Mouse (Mus musculus): ENCODE data around the gene Olfr954. TPM values are rescaled to one million over a fixed set of nuclear protein-coding genes. Genes with fewer than 3 reads are reported as not detected.
A peak's percentile ranks its signal among the peaks of the same experiment; 100 is the strongest.

The Olfr954 gene
- polyA plus RNA-seq (2015; fragmentation: Nextera tagmentation; extraction: Ambion mirVana) = not detected in 2 replicates

GRCm38 (mm10) chr9:39456401-39456800, at the start of gene Olfr954:
Olfr954 (plus strand) TSS chr9:39456701.
- no peaks in the 10 kb centered on the region for H3K9me3 ChIP-seq (replicated peaks)
- no peak within 1 kb of the TSS for H3K4me3 ChIP-seq
- WGBS = 87% methylated on average over 6 of the region's 6 CpGs
- H3K27me3 ChIP-seq = no peaks in the 10 kb centered on the region
- no peaks in the 10 kb centered on the region for H3K36me3 ChIP-seq (ENCODE audit: poor library complexity, severe bottlenecking)
- no peak within 1 kb of the TSS for H3K9ac ChIP-seq
- no peak within 1 kb of the TSS for H3K27ac ChIP-seq
- no peak within 1 kb of the TSS for H3K4me2 ChIP-seq
- ATAC-seq = no peak
- H3K4me1 ChIP-seq = no peaks in the 10 kb centered on the region

- H3K36me3 ChIP-seq (ENCODE audit: poor library complexity, severe bottlenecking) = no peaks in the 10 kb centered on the region
- H3K4me2 ChIP-seq = no peak within 1 kb of the TSS
- no peak for ATAC-seq
- no peak within 1 kb of the TSS for H3K27ac ChIP-seq
- H3K4me3 ChIP-seq = no peak within 1 kb of the TSS
- no peaks in the 10 kb centered on the region for H3K27me3 ChIP-seq
- no peak within 1 kb of the TSS for H3K9ac ChIP-seq
- H3K4me1 ChIP-seq = no peaks in the 10 kb centered on the region
- H3K9me3 ChIP-seq (replicated peaks) = no peaks in the 10 kb centered on the region
Measured at GRCm38 (mm10) chr9:39427048-39427447, 29.5 kb upstream of the Olfr954 start, which contains the start of gene Olfr952. Olfr952 (minus strand) TSS chr9:39427148.

- 59% methylated on average over 1 of the region's 1 CpGs for WGBS
- H3K9ac ChIP-seq = no peak within 1 kb of the TSS
Measured at GRCm38 (mm10) chr9:39471844-39472243, 15.3 kb downstream of the Olfr954 start, which contains the start of gene Olfr955. Olfr955 (minus strand) TSS chr9:39471944.

GRCm38 (mm10) chr9:39493895-39494294, 37.4 kb downstream of the Olfr954 start, which contains the start of gene Olfr44:
Olfr44 (minus strand) TSS chr9:39493995.
- Histone ChIP-seq H3K9me3 (replicated peaks) (no peaks in the 10 kb centered on the region), H3K27me3 (no peaks in the 10 kb centered on the region), H3K4me3 (no peak within 1 kb of the TSS), H3K27ac (no peak within 1 kb of the TSS), H3K4me1 (no peaks in the 10 kb centered on the region), H3K9ac (no peak within 1 kb of the TSS), H3K36me3 (ENCODE audit: poor library complexity, severe bottlenecking) (no peaks in the 10 kb centered on the region), H3K4me2 (no peak within 1 kb of the TSS)
- no peak for ATAC-seq
- 93% methylated on average over 2 of the region's 2 CpGs for WGBS

More at GRCm38 (mm10) chr9:39471844-39472243, 15.3 kb downstream of the Olfr954 start, which contains the start of gene Olfr955:
- Histone ChIP-seq H3K27ac (no peak within 1 kb of the TSS), H3K4me1 (no peaks in the 10 kb centered on the region), H3K27me3 (no peaks in the 10 kb centered on the region), H3K9me3 (replicated peaks) (no peaks in the 10 kb centered on the region), H3K36me3 (ENCODE audit: poor library complexity, severe bottlenecking) (no peaks in the 10 kb centered on the region), H3K4me3 (no peak within 1 kb of the TSS), H3K4me2 (no peak within 1 kb of the TSS)
- no peak for ATAC-seq

GRCm38 (mm10) chr9:39508998-39509397, 52.5 kb downstream of the Olfr954 start:
- WGBS = 15% methylated on average over 6 of the region's 6 CpGs
- Histone ChIP-seq H3K27ac (no peak overlapping the region), H3K27me3 (no peaks in the 10 kb centered on the region)

GRCm38 (mm10) chr9:39509412-39509811, 52.9 kb downstream of the Olfr954 start:
- Histone ChIP-seq H3K4me1 (no peaks in the 10 kb centered on the region), H3K9me3 (replicated peaks) (no peaks in the 10 kb centered on the region), H3K36me3 (ENCODE audit: poor library complexity, severe bottlenecking) (no peaks in the 10 kb centered on the region), H3K9ac (no peak overlapping the region), H3K27ac (no peak overlapping the region), H3K4me3 (no peak overlapping the region), H3K4me2 (no peak overlapping the region), H3K27me3 (no peaks in the 10 kb centered on the region)
- peak; percentile 41 for ATAC-seq
- WGBS = 82% methylated on average over 9 of the region's 9 CpGs

More at GRCm38 (mm10) chr9:39508998-39509397, 52.5 kb downstream of the Olfr954 start:
- no peak overlapping the region for H3K4me3 ChIP-seq
- H3K4me1 ChIP-seq = no peaks in the 10 kb centered on the region
- H3K36me3 ChIP-seq (ENCODE audit: poor library complexity, severe bottlenecking) = no peaks in the 10 kb centered on the region
- H3K9ac ChIP-seq = no peak overlapping the region
- ATAC-seq = peak; percentile 83
- H3K9me3 ChIP-seq (replicated peaks) = no peaks in the 10 kb centered on the region
- no peak overlapping the region for H3K4me2 ChIP-seq

Other genes with a start within 250 kb of the Olfr954 start
- not detected in 2 replicates for gene Olfr1537, start 206.7 kb upstream of the Olfr954 start, polyA plus RNA-seq (2015; fragmentation: Nextera tagmentation; extraction: Ambion mirVana)
- not detected in 2 replicates for gene Olfr945, start 179.9 kb upstream of the Olfr954 start, polyA plus RNA-seq (2015; fragmentation: Nextera tagmentation; extraction: Ambion mirVana)
- gene Olfr948, start 130.7 kb upstream of the Olfr954 start, polyA plus RNA-seq (2015; fragmentation: Nextera tagmentation; extraction: Ambion mirVana) = not detected in 2 replicates
- not detected in 2 replicates for gene Olfr951, start 69.3 kb upstream of the Olfr954 start, polyA plus RNA-seq (2015; fragmentation: Nextera tagmentation; extraction: Ambion mirVana)
- not detected in 2 replicates for gene Olfr952, start 29.6 kb upstream of the Olfr954 start, polyA plus RNA-seq (2015; fragmentation: Nextera tagmentation; extraction: Ambion mirVana)
- not detected in 2 replicates for gene Olfr955, start 15.2 kb downstream of the Olfr954 start, polyA plus RNA-seq (2015; fragmentation: Nextera tagmentation; extraction: Ambion mirVana)
- gene Olfr44, start 37.3 kb downstream of the Olfr954 start, polyA plus RNA-seq (2015; fragmentation: Nextera tagmentation; extraction: Ambion mirVana) = not detected in 2 replicates
- not detected in 2 replicates for gene Olfr957, start 59.1 kb downstream of the Olfr954 start, polyA plus RNA-seq (2015; fragmentation: Nextera tagmentation; extraction: Ambion mirVana)
- gene Olfr958, start 97.4 kb downstream of the Olfr954 start, polyA plus RNA-seq (2015; fragmentation: Nextera tagmentation; extraction: Ambion mirVana) = not detected in 2 replicates
- gene Olfr959, start 118.9 kb downstream of the Olfr954 start, polyA plus RNA-seq (2015; fragmentation: Nextera tagmentation; extraction: Ambion mirVana) = not detected in 2 replicates
- gene AW551984, start 147.7 kb downstream of the Olfr954 start, polyA plus RNA-seq (2015; fragmentation: Nextera tagmentation; extraction: Ambion mirVana) = 19.8 and 32.4 TPM in 2 replicates
- gene Olfr148, start 154.0 kb downstream of the Olfr954 start, polyA plus RNA-seq (2015; fragmentation: Nextera tagmentation; extraction: Ambion mirVana) = not detected in 2 replicates
- not detected in 2 replicates for gene Olfr960, start 164.7 kb downstream of the Olfr954 start, polyA plus RNA-seq (2015; fragmentation: Nextera tagmentation; extraction: Ambion mirVana)
- gene Olfr961, start 188.4 kb downstream of the Olfr954 start, polyA plus RNA-seq (2015; fragmentation: Nextera tagmentation; extraction: Ambion mirVana) = not detected in 2 replicates
- not detected in 2 replicates for gene Olfr963, start 210.5 kb downstream of the Olfr954 start, polyA plus RNA-seq (2015; fragmentation: Nextera tagmentation; extraction: Ambion mirVana)